Mouse (Mus musculus) spleen, embryonic (tissue): ENCODE data around the gene Trim52.
"Not testable (repeated sequence)": the region's sequence is repeated elsewhere in the genome, so short reads cannot be mapped to it uniquely, and the experiment has no call there.

Source experiments
- CTCF ChIA-PET: fragments of 350-600 bp; sonication (Branson Sonifier 250); formaldehyde crosslinking; loops from one replicate; lab custom pipeline; 2022; lab: Charles Lee

Gene Trim52

GRCm38 (mm10) chr14:106105980-106106379, at the start of gene Trim52:
Gene Trim52, plus strand, starts transcription at chr14:106106198.
- CTCF ChIA-PET: no interaction called here

- CTCF ChIA-PET: no interaction called here
These were observed 33.4 kb upstream of the Trim52 start for GRCm38 (mm10) chr14:106072608-106073007.

GRCm38 (mm10) chr14:106075181-106076064, 30.6 kb upstream of the Trim52 start:
- CTCF ChIA-PET: no interaction called here

GRCm38 (mm10) chr14:106088480-106089037, 17.4 kb upstream of the Trim52 start:
- CTCF ChIA-PET: no interaction called here

- CTCF ChIA-PET: no interaction called here
These were observed 9.2 kb upstream of the Trim52 start for GRCm38 (mm10) chr14:106096816-106097215.

- CTCF ChIA-PET: no interaction called here
These were observed 5.1 kb upstream of the Trim52 start for GRCm38 (mm10) chr14:106100858-106101257.

- CTCF ChIA-PET: no interaction called here
These were observed 427 bp downstream of the Trim52 start for GRCm38 (mm10) chr14:106106425-106106824.

GRCm38 (mm10) chr14:106119371-106119770, 13.4 kb downstream of the Trim52 start:
- CTCF ChIA-PET: no interaction called here

- CTCF ChIA-PET: no interaction called here
These were observed 30.3 kb downstream of the Trim52 start for GRCm38 (mm10) chr14:106136272-106136671.

GRCm38 (mm10) chr14:106151188-106151587, 45.2 kb downstream of the Trim52 start:
- CTCF ChIA-PET: no interaction called here

- CTCF ChIA-PET: interaction anchor here (0.6 kb wide), 1 partner anchor 908 kb away, joined by 3 read pairs; no protein-coding TSS in a partner anchor
These were observed 49.0 kb downstream of the Trim52 start for GRCm38 (mm10) chr14:106154879-106155576.

- CTCF ChIA-PET: no interaction called here
These were observed 50.5 kb downstream of the Trim52 start for GRCm38 (mm10) chr14:106156533-106156932.

GRCm38 (mm10) chr14:106162331-106162730, 56.3 kb downstream of the Trim52 start:
- CTCF ChIA-PET: no interaction called here

GRCm38 (mm10) chr14:106163196-106163595, 57.2 kb downstream of the Trim52 start:
- CTCF ChIA-PET: no interaction called here

- CTCF ChIA-PET: not testable (repeated sequence)
These were observed 57.9 kb downstream of the Trim52 start for GRCm38 (mm10) chr14:106163933-106164332.

GRCm38 (mm10) chr14:106176879-106177278, 70.9 kb downstream of the Trim52 start:
- CTCF ChIA-PET: no interaction called here

GRCm38 (mm10) chr14:106178245-106178644, 72.2 kb downstream of the Trim52 start:
- CTCF ChIA-PET: no interaction called here

GRCm38 (mm10) chr14:106179102-106179727, 73.2 kb downstream of the Trim52 start:
- CTCF ChIA-PET: no interaction called here

- CTCF ChIA-PET: no interaction called here
These were observed 73.7 kb downstream of the Trim52 start for GRCm38 (mm10) chr14:106179728-106180125.

GRCm38 (mm10) chr14:106180616-106181015, 74.6 kb downstream of the Trim52 start:
- CTCF ChIA-PET: no interaction called here

GRCm38 (mm10) chr14:106183985-106184384, 78.0 kb downstream of the Trim52 start:
- CTCF ChIA-PET: no interaction called here
